Mouse (Mus musculus) forebrain, embryonic 11.5 days (tissue): ENCODE measurements around the gene Agrn. TPM values are rescaled to one million over a fixed set of nuclear protein-coding genes. Genes with fewer than 3 reads are reported as not detected.
"Not testable (repeated sequence)": the region's sequence is repeated elsewhere in the genome, so short reads cannot be mapped to it uniquely, and the experiment has no call there.

Experiments used
- ATAC-seq: fragments of 200-750 bp; cut with Nextera tagmentation; replicated peaks from 2 replicates; pipeline ENCODE4 v1.8.0; 2017; ENCODE audit warnings: moderate TSS enrichment; ENCODE audit not compliant: low FRiP score
- DNase-seq: peaks from one replicate; pipeline ENCODE4 v3.0.0-alpha.2; 2017; ENCODE audit warnings: low spot score
- H3K27ac ChIP-seq: fragments of 300-500 bp; sonication (generic); 2 replicates; pipeline ENCODE4 v1.5.1; 2014; ENCODE audit warnings: low read depth, low read length
- H3K27me3 ChIP-seq: fragments of 300-500 bp; sonication (generic); 2 replicates; pipeline ENCODE4 v1.6.1; 2014; ENCODE audit warnings: mild to moderate bottlenecking, low read length, mixed read lengths; ENCODE audit not compliant: control insufficient read depth, insufficient read depth
- H3K36me3 ChIP-seq: fragments of 300-500 bp; sonication (generic); 2 replicates; pipeline ENCODE4 v1.6.1; 2014; ENCODE audit warnings: mild to moderate bottlenecking, low read length, moderate library complexity, mixed read lengths; ENCODE audit not compliant: control insufficient read depth, insufficient read depth
- H3K4me1 ChIP-seq: fragments of 300-500 bp; sonication (generic); replicated peaks from 2 replicates; pipeline ENCODE4 v1.6.1; 2014; ENCODE audit warnings: low read length, mixed read lengths; ENCODE audit not compliant: control insufficient read depth, insufficient read depth
- H3K4me2 ChIP-seq: fragments of 300-500 bp; sonication (generic); 2 replicates; pipeline ENCODE4 v1.6.1; 2014; ENCODE audit warnings: low read depth, mild to moderate bottlenecking, low read length, moderate library complexity, mixed read lengths; ENCODE audit not compliant: severe bottlenecking
- H3K4me3 ChIP-seq: fragments of 300-500 bp; sonication (generic); 2 replicates; pipeline ENCODE4 v1.5.1; 2014; ENCODE audit warnings: low read depth, low read length
- H3K9ac ChIP-seq: fragments of 300-500 bp; sonication (generic); 2 replicates; pipeline ENCODE4 v1.6.1; 2014; ENCODE audit warnings: low read length
- H3K9me3 ChIP-seq: fragments of 300-500 bp; sonication (generic); 2 replicates; pipeline ENCODE4 v1.6.1; 2016; ENCODE audit warnings: low read length, mixed read lengths; ENCODE audit not compliant: control insufficient read depth
- WGBS: fragments of 180-500 bp; shearing (Covaris S2); extraction: QIAGEN DNeasy Blood & Tissue Kit; methylation state at CpG from one replicate; pipeline ENCODE4 v1.1.7; 2014; 5-methylcytosine and 5-hydroxymethylcytosine counted together
- polyA plus RNA-seq: library from polyadenylated mRNA; unstranded; fragments of >200 nt; fragmentation: Nextera tagmentation; extraction: Ambion mirVana; gene quantifications from 2 replicates; pipeline ENCODE4 v1.2.1, GENCODE M21; 2014

The Agrn gene
- polyA plus RNA-seq, 1 experiment from 2014 or later = 108 TPM

GRCm38 (mm10) chr4:156166477-156166876 is 30.8 kb downstream of the Agrn start:
- Histone ChIP-seq H3K9me3 (no peaks in the 10 kb centered on the region; the same call in 1 of the 2 replicates), H3K36me3 (peaks cover 54% of the 10 kb centered on the region), H3K4me3 (no peak overlapping the region), H3K4me2 (no peak overlapping the region), H3K27me3 (no peaks in the 10 kb centered on the region), H3K27ac (no peak overlapping the region), H3K4me1 (no peaks in the 10 kb centered on the region), H3K9ac (no peak overlapping the region)
- DNase-seq (peak; percentile 45), ATAC-seq (no peak)
- WGBS = 93% methylated on average over 9 of the region's 9 CpGs

- H3K4me1 ChIP-seq = no peaks in the 10 kb centered on the region
- WGBS = 90% methylated on average over 3 of the region's 3 CpGs
- no peaks in the 10 kb centered on the region for H3K27me3 ChIP-seq
- H3K36me3 ChIP-seq = no peaks in the 10 kb centered on the region
- DNase-seq (peak; percentile 27), ATAC-seq (no peak)
- H3K27ac ChIP-seq = no peak overlapping the region
- H3K9me3 ChIP-seq = no peaks in the 10 kb centered on the region; the same call in 1 of the 2 replicates
- H3K4me2 ChIP-seq = no peak overlapping the region
- H3K4me3 ChIP-seq = no peak overlapping the region
- no peak overlapping the region for H3K9ac ChIP-seq
These were observed 42.5 kb downstream of the Agrn start for GRCm38 (mm10) chr4:156154771-156155170.

DNA sequence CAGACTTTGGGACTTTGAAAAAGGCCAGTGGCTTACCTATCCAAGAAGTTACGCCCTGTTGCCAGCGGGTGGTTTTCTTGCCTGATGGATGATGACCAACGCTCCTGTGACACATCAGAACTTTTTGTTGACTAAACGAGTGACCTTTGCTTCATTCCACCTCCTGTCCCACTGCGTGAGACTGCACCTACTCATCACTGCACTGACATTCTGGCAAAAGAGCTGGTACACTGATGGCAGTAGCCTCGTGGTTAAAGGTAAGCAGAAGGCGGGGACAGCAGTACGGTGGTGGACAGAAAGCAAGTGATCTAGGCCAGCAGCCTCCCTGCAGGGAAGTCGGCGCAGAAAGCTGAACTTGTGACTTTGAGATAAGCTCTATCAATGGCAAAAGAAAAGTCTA is 46.4 kb downstream of the Agrn start:
- not testable (repeated sequence) for H3K27ac ChIP-seq, H3K9ac ChIP-seq, ATAC-seq, H3K4me2 ChIP-seq, H3K4me3 ChIP-seq, H3K4me1 ChIP-seq, H3K27me3 ChIP-seq, H3K9me3 ChIP-seq, H3K36me3 ChIP-seq
- WGBS = 92% methylated on average over 10 of the region's 10 CpGs
- peak; percentile 9 for DNase-seq

DNA sequence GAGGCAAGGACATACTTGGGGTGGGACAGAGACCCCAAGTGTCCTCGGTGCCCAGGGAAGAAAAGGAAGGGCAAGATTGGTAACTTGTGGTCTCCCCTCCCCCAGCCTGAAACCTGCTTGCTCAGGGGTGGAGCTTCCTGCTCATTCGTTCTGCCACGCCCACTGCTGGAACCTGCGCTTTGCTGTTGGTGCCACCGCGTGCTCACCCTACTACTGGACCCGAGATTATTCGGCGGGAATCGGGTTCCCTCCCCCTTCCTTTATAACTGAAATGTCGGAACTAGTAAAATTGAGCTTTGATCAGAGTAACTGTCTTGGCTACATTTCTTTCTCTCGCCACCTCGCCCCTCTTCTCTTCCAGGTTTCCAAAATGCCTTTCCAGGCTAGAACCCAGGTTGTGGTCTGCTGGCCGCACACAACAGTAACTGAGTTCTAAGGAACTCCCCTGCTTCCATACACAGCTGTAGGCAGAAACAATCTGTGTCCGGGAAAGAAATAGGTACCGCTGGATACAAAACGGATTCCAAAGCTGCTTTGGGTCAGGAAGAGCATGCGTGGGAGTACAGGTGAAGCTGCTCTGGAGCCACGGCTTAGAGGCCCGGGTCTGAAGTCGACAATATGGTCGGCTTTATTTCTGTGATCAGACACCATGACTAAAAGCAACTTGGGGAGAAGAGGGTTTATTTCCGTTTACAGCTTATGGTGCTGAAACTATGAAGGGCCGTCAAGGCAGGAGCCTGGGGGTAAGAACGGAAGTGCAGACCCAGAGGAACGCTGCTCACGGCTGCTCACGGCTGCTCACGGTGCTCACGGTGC is 60.8 kb downstream of the Agrn start:
- H3K27me3 ChIP-seq = no peaks in the 10 kb centered on the region
- no peak overlapping the region for H3K9ac ChIP-seq
- 95% methylated on average over 30 of the region's 30 CpGs for WGBS
- H3K4me3 ChIP-seq = no peak overlapping the region
- no peak overlapping the region for H3K27ac ChIP-seq
- no peak overlapping the region for H3K4me2 ChIP-seq
- no peaks in the 10 kb centered on the region for H3K36me3 ChIP-seq
- no peaks in the 10 kb centered on the region for H3K9me3 ChIP-seq
- ATAC-seq (no peak), DNase-seq (no peak)
- no peaks in the 10 kb centered on the region for H3K4me1 ChIP-seq

GRCm38 (mm10) chr4:156135801-156136200 is 61.5 kb downstream of the Agrn start:
- H3K4me1 ChIP-seq = no peaks in the 10 kb centered on the region
- H3K9me3 ChIP-seq = no peaks in the 10 kb centered on the region
- no peak overlapping the region for H3K9ac ChIP-seq
- no peak overlapping the region for H3K27ac ChIP-seq
- ATAC-seq (no peak), DNase-seq (no peak)
- no peaks in the 10 kb centered on the region for H3K36me3 ChIP-seq
- no peak overlapping the region for H3K4me3 ChIP-seq
- WGBS = 93% methylated on average over 14 of the region's 14 CpGs
- no peak overlapping the region for H3K4me2 ChIP-seq
- no peaks in the 10 kb centered on the region for H3K27me3 ChIP-seq

DNA sequence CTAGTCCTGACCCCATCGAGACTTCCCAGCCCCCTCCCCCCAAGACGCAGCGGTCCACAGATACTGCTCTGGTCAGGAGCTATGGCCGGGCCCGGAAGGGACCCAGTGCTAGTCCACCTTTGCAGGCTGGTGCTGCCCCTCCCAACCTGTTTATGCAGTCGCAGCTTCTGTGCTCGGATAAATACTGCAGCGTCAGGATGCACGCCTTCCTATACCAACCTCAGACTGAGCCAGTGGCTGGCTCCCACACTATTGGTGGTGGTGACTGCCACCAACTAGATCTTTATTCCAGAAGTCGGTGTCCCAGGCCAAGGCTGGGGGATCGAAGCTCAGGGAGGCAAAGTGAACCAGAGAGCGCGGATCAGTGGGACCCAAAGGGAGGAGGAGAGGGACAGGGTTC is 62.2 kb downstream of the Agrn start:
- H3K36me3 ChIP-seq = no peaks in the 10 kb centered on the region
- no peak overlapping the region for H3K4me3 ChIP-seq
- no peaks in the 10 kb centered on the region for H3K9me3 ChIP-seq
- no peak overlapping the region for H3K9ac ChIP-seq
- no peak for ATAC-seq
- H3K4me2 ChIP-seq = no peak overlapping the region
- H3K27me3 ChIP-seq = no peaks in the 10 kb centered on the region
- DNase-seq = no peak
- no peaks in the 10 kb centered on the region for H3K4me1 ChIP-seq
- H3K27ac ChIP-seq = no peak overlapping the region
- 93% methylated on average over 13 of the region's 13 CpGs for WGBS

DNA sequence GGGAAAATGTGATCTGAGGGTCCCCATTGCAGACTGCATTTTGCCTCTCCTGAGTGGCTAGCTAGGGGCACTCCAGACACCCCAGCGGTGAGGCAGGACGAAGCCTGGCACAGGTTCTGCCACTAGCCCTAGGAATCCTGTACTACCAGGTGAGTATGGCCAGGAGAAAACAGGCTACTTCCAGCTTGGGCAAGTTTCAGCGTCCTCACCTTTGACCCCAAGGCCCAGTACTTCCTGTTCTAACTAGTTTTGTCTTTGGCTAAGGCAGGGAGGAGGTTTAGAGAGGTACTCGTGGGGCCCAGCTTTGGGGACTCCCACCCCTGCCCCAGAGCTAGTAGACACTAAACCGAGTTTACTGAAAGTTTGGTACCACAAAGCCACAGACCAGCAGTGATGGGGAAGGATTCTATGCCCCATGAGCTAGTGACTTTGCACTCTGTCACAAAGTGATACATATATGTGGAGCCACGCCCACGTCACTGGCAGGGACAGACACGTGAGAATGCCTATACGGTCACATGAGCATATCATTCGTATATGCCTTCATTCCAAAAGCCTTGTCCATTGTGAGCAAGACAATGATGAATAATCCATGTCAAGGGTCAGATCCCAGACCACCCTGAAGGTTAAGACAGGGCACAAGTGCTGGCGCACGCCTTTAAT is 63.2 kb downstream of the Agrn start:
- no peak for ATAC-seq
- no peaks in the 10 kb centered on the region for H3K27me3 ChIP-seq
- no peaks in the 10 kb centered on the region for H3K9me3 ChIP-seq
- no peak overlapping the region for H3K9ac ChIP-seq
- WGBS = 85% methylated on average over 12 of the region's 12 CpGs
- no peaks in the 10 kb centered on the region for H3K4me1 ChIP-seq
- H3K36me3 ChIP-seq = no peaks in the 10 kb centered on the region
- no peak for DNase-seq
- H3K27ac ChIP-seq = no peak overlapping the region
- H3K4me2 ChIP-seq = no peak overlapping the region
- H3K4me3 ChIP-seq = no peak overlapping the region

- Histone ChIP-seq H3K9ac (no peak overlapping the region), H3K9me3 (no peaks in the 10 kb centered on the region), H3K36me3 (no peaks in the 10 kb centered on the region), H3K4me3 (no peak overlapping the region), H3K27me3 (no peaks in the 10 kb centered on the region), H3K4me2 (no peak overlapping the region), H3K4me1 (no peaks in the 10 kb centered on the region), H3K27ac (no peak overlapping the region)
- 72% methylated on average over 5 of the region's 5 CpGs for WGBS
- DNase-seq = no peak
- ATAC-seq = no peak
These were observed 64.0 kb downstream of the Agrn start for GRCm38 (mm10) chr4:156133334-156133733.
